Mouse (Mus musculus): ENCODE measurements at regions not wholly inside any gene's neighbourhood (a gene's known extent, or its start where the extent isn't known, plus 50 kb on each side); places are given as distances from the start of the nearest gene placed in this dataset.

- peak; percentile 54 for DNase-seq (ENCODE audit: low read depth, low spot score)
These were observed 67.1 kb upstream of the Parp11 start for GRCm38 (mm10) chr6:127379511-127379910.

- DNase-seq (ENCODE audit: low read depth, low spot score) = no peak
These were observed 65.3 kb upstream of the Parp11 start for GRCm38 (mm10) chr6:127381148-127381888.

GRCm38 (mm10) chr6:127391258-127392011 lies 55.2 kb upstream of the Parp11 start:
- DNase-seq (ENCODE audit: low read depth, low spot score) = no peak

GRCm38 (mm10) chr6:127392012-127392798 lies 54.4 kb upstream of the Parp11 start:
- DNase-seq (ENCODE audit: low read depth, low spot score) = no peak

- DNase-seq (ENCODE audit: low read depth, low spot score) = no peak
These were observed 53.9 kb upstream of the Parp11 start for GRCm38 (mm10) chr6:127392799-127393172.

GRCm38 (mm10) chr6:127393907-127394600 lies 52.6 kb upstream of the Parp11 start:
- no peak for DNase-seq (ENCODE audit: low read depth, low spot score)

All from brain, adult 2 months (tissue).